Mouse (Mus musculus): ENCODE data around the gene Pik3r6. TPM values are rescaled to one million over a fixed set of nuclear protein-coding genes. Genes with fewer than 3 reads are reported as not detected.

Gene Pik3r6
- polyA plus RNA-seq, 1 experiment from 2014 or later: 1.0 TPM

DNA sequence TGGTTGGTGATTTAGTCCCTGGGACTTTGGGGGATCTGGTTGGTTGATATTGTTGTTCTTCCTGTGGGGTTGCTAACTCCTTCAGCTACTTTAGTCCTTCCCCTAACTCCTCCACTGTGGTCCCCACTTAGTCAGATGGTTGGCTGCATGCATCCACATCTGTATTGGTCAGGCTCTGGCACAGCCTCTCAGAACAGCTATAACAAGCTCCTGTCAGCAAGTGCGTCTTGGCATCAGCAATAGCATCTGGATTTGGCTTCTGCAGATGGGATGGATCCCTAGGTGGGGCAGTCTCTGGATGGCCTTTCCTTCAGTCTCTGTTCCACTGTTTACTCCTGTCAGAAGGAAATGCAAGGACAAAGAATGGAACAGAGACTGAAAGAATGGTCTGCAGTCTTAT is 74.3 kb downstream of the Pik3r6 start:
- no peaks in the 10 kb centered on the region for H3K36me3 ChIP-seq (ENCODE audit: control insufficient read depth, insufficient read depth)
- H3K9ac ChIP-seq (ENCODE audit: low read depth, low read length): no peak overlapping the region
- H3K27me3 ChIP-seq (replicated peaks; ENCODE audit: control insufficient read depth, insufficient read depth, low read length): no peaks in the 10 kb centered on the region
- H3K4me2 ChIP-seq (replicated peaks; ENCODE audit: low read depth): no peak overlapping the region
- H3K9me3 ChIP-seq (ENCODE audit: control insufficient read depth): no peaks in the 10 kb centered on the region
- 85% methylated on average over 1 of the region's 1 CpGs for WGBS
- TF ChIP-seq CTCF (IDR thresholded peaks at IDR 0.05; ENCODE audit: low read depth): no peak
- no peak overlapping the region for H3K27ac ChIP-seq (ENCODE audit: low read depth, low read length)
- H3K4me1 ChIP-seq (replicated peaks; ENCODE audit: control insufficient read depth, insufficient read depth, low read length): no peaks in the 10 kb centered on the region
- no peak for ATAC-seq
- no peak overlapping the region for H3K4me3 ChIP-seq (ENCODE audit: low read depth, low read length)

DNA sequence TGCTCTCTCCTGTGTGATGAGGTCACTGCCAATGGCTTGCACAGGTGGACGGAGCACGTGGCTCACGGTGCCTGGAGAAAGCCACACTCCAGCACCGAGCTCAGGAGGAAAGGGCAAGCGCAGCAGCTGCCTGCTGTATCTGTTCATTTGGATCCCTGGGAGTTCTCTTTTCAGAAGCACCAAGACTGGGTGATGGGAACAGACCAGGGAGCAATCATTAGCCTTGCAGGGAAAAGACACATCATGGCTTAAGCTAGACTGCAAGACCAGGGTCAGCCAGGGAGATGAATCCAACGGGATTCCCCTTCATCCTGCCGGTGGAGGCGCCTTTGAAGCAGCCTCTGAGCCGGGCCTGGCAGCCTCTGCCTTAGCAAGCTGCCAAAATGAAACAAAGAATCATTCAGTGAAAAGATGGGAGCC is 76.7 kb downstream of the Pik3r6 start:
- WGBS: 35% methylated on average over 9 of the region's 9 CpGs
- H3K9me3 ChIP-seq (ENCODE audit: control insufficient read depth): no peaks in the 10 kb centered on the region
- no peak overlapping the region for H3K4me2 ChIP-seq (replicated peaks; ENCODE audit: low read depth)
- no peaks in the 10 kb centered on the region for H3K27me3 ChIP-seq (replicated peaks; ENCODE audit: control insufficient read depth, insufficient read depth, low read length)
- peak; percentile 18; the same call in 1 of the 2 replicates for TF ChIP-seq CTCF (IDR thresholded peaks at IDR 0.05; ENCODE audit: low read depth)
- H3K4me3 ChIP-seq (ENCODE audit: low read depth, low read length): no peak overlapping the region
- no peak overlapping the region for H3K27ac ChIP-seq (ENCODE audit: low read depth, low read length)
- H3K36me3 ChIP-seq (ENCODE audit: control insufficient read depth, insufficient read depth): no peaks in the 10 kb centered on the region
- no peak for ATAC-seq
- H3K9ac ChIP-seq (ENCODE audit: low read depth, low read length): no peak overlapping the region
- H3K4me1 ChIP-seq (replicated peaks; ENCODE audit: control insufficient read depth, insufficient read depth, low read length): no peaks in the 10 kb centered on the region

DNA sequence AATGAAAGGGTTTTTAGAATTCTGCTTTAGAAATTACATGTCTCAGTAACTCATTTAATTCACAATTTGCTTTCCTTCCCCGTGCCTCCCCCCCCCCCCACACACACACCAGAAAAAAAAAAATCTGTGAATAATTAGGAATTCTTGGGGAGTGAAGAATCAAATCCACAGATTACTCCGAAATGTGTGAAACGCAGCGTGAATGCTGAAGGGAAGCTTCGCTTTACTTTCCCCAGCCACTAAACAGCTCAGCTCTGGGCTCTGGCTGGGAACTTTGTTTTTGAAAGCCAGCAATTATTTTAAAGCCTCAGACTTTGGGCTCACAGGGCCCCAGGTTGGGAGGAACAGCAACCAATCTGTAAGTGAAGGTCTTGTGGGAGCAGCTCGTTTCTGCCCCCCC is 77.7 kb downstream of the Pik3r6 start:
- no peak for TF ChIP-seq CTCF (IDR thresholded peaks at IDR 0.05; ENCODE audit: low read depth)
- WGBS: 73% methylated on average over 6 of the region's 6 CpGs

DNA sequence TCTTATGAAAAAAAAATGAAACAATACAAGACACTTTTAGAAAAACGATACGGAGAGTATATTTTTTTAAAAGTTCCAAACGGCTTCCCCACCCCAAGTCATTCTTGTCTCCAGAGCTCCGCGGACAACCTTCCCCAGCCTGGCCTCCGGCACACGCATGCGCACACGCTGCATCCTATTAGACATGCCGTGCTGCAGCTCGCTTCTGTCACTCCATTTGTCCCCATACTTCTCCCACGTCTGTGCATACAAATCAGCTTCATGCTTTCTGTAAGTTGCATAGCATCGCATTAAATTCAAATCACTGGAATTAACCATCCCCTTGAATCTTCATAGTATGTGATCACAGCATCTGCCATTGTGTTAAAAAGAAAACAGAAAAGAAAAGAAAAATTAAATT is 80.4 kb downstream of the Pik3r6 start:
- no peaks in the 10 kb centered on the region for H3K9me3 ChIP-seq (ENCODE audit: control insufficient read depth)
- no peak overlapping the region for H3K4me2 ChIP-seq (replicated peaks; ENCODE audit: low read depth)
- no peak for TF ChIP-seq CTCF (IDR thresholded peaks at IDR 0.05; ENCODE audit: low read depth)
- no peaks in the 10 kb centered on the region for H3K4me1 ChIP-seq (replicated peaks; ENCODE audit: control insufficient read depth, insufficient read depth, low read length)
- 91% methylated on average over 13 of the region's 13 CpGs for WGBS
- no peak overlapping the region for H3K9ac ChIP-seq (ENCODE audit: low read depth, low read length)
- H3K27ac ChIP-seq (ENCODE audit: low read depth, low read length): no peak overlapping the region
- ATAC-seq: no peak
- H3K4me3 ChIP-seq (ENCODE audit: low read depth, low read length): no peak overlapping the region
- no peaks in the 10 kb centered on the region for H3K27me3 ChIP-seq (replicated peaks; ENCODE audit: control insufficient read depth, insufficient read depth, low read length)
- no peaks in the 10 kb centered on the region for H3K36me3 ChIP-seq (ENCODE audit: control insufficient read depth, insufficient read depth)

More for the DNA sequence above, 77.7 kb downstream of the Pik3r6 start:
- H3K27ac ChIP-seq (ENCODE audit: low read depth, low read length): no peak overlapping the region
- no peak overlapping the region for H3K4me2 ChIP-seq (replicated peaks; ENCODE audit: low read depth)
- H3K4me3 ChIP-seq (ENCODE audit: low read depth, low read length): no peak overlapping the region
- no peak overlapping the region for H3K9ac ChIP-seq (ENCODE audit: low read depth, low read length)
- no peaks in the 10 kb centered on the region for H3K27me3 ChIP-seq (replicated peaks; ENCODE audit: control insufficient read depth, insufficient read depth, low read length)
- H3K36me3 ChIP-seq (ENCODE audit: control insufficient read depth, insufficient read depth): no peaks in the 10 kb centered on the region
- no peaks in the 10 kb centered on the region for H3K9me3 ChIP-seq (ENCODE audit: control insufficient read depth)
- no peak for ATAC-seq
- H3K4me1 ChIP-seq (replicated peaks; ENCODE audit: control insufficient read depth, insufficient read depth, low read length): no peaks in the 10 kb centered on the region

DNA sequence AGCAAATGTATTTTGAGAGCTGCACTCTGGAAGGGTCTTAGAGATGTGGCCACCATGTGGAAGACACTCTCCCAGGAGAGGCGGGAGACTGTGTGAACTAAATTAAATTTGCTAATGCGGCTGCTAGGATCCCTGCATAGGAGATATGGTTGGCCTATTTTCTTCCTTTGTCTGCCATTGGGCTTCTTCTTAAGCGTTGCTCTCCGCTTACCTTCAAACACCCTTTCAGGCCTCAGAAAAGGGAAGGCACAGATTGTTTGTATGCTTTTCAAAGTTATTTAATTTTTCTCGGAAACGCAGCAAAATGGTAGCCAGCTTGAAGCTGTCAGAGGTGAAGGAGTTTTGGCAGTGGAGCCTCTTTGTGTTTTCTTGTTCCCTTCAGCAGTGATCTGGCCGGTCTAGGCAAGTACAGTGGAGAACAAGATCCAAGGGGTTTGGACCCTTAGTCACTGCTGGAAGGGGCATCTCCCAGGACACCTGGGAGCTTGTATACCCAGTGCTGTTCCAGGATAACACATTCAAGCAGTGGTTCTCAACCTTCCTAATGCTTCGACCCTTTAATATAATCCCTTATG is 81.2 kb downstream of the Pik3r6 start:
- Histone ChIP-seq H3K4me3 (ENCODE audit: low read depth, low read length) (no peak overlapping the region), H3K27ac (ENCODE audit: low read depth, low read length) (no peak overlapping the region), H3K4me1 (replicated peaks; ENCODE audit: control insufficient read depth, insufficient read depth, low read length) (no peaks in the 10 kb centered on the region), H3K27me3 (replicated peaks; ENCODE audit: control insufficient read depth, insufficient read depth, low read length) (no peaks in the 10 kb centered on the region), H3K4me2 (replicated peaks; ENCODE audit: low read depth) (no peak overlapping the region), H3K9me3 (ENCODE audit: control insufficient read depth) (no peaks in the 10 kb centered on the region), H3K36me3 (ENCODE audit: control insufficient read depth, insufficient read depth) (no peaks in the 10 kb centered on the region), H3K9ac (ENCODE audit: low read depth, low read length) (no peak overlapping the region)
- TF ChIP-seq CTCF (IDR thresholded peaks at IDR 0.05; ENCODE audit: low read depth): no peak
- no peak for ATAC-seq
- 72% methylated on average over 8 of the region's 8 CpGs for WGBS

DNA sequence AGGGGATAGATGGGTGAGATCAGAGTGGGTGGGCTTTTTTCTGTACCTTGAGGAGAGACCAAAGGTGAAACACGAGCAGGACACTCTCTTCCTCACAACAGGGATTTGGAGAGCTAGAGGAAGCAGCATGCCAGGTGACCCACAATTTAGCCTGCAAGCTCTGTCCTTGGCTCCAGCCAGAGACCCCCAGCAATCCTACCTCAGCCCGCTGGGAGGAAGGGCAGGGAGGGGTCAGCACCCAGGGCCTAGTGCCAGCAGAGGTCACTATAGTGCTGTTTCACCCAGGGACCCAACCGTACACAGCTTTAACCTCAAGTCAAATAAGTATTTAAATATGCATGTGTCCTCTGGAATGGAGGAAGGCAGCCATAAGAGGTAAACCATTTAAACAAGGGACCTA is 83.1 kb downstream of the Pik3r6 start:
- WGBS: 25% methylated on average over 3 of the region's 3 CpGs
- H3K36me3 ChIP-seq (ENCODE audit: control insufficient read depth, insufficient read depth): no peaks in the 10 kb centered on the region

DNA sequence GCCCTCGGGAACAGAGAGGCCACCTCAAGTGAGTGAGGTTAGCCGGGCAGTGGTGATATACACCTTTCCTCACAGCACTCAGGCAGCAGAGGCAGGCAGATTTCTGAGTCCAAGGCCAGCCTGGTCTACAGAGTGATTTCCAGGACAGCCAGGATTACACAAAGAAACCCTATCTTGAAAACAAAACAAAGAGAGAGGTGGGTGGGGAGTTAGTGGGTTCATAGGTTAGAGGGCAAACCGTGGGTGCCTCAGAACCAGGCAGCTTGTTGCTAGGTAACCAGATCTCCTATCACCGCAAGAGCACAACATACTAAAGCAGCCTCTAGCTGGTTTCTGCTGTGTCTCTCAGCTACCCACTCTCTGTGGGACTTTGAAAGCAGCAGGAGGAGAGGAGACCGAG is 83.9 kb downstream of the Pik3r6 start, which contains the start of gene Ccdc42:
Gene Ccdc42 (plus strand): TSS at position 301 of the 400 bp plus-strand sequence.
- H3K4me2 ChIP-seq (replicated peaks; ENCODE audit: low read depth): no peak within 1 kb of the TSS
- no peak for ATAC-seq
- no peaks in the 10 kb centered on the region for H3K27me3 ChIP-seq (replicated peaks; ENCODE audit: control insufficient read depth, insufficient read depth, low read length)
- H3K9ac ChIP-seq (ENCODE audit: low read depth, low read length): no peak within 1 kb of the TSS
- H3K27ac ChIP-seq (ENCODE audit: low read depth, low read length): no peak within 1 kb of the TSS
- no peak within 1 kb of the TSS for H3K4me3 ChIP-seq (ENCODE audit: low read depth, low read length)
- no peaks in the 10 kb centered on the region for H3K36me3 ChIP-seq (ENCODE audit: control insufficient read depth, insufficient read depth)
- H3K9me3 ChIP-seq (ENCODE audit: control insufficient read depth): no peaks in the 10 kb centered on the region
- H3K4me1 ChIP-seq (replicated peaks; ENCODE audit: control insufficient read depth, insufficient read depth, low read length): no peaks in the 10 kb centered on the region
- 68% methylated on average over 5 of the region's 5 CpGs for WGBS
- no peak for TF ChIP-seq CTCF (IDR thresholded peaks at IDR 0.05; ENCODE audit: low read depth)

More for the DNA sequence above, 83.1 kb downstream of the Pik3r6 start:
- TF ChIP-seq CTCF (IDR thresholded peaks at IDR 0.05; ENCODE audit: low read depth): peak; percentile 60
- H3K4me3 ChIP-seq (ENCODE audit: low read depth, low read length): no peak overlapping the region
- no peaks in the 10 kb centered on the region for H3K27me3 ChIP-seq (replicated peaks; ENCODE audit: control insufficient read depth, insufficient read depth, low read length)
- no peak overlapping the region for H3K9ac ChIP-seq (ENCODE audit: low read depth, low read length)
- H3K9me3 ChIP-seq (ENCODE audit: control insufficient read depth): no peaks in the 10 kb centered on the region
- no peak overlapping the region for H3K27ac ChIP-seq (ENCODE audit: low read depth, low read length)
- no peaks in the 10 kb centered on the region for H3K4me1 ChIP-seq (replicated peaks; ENCODE audit: control insufficient read depth, insufficient read depth, low read length)
- no peak for ATAC-seq
- H3K4me2 ChIP-seq (replicated peaks; ENCODE audit: low read depth): no peak overlapping the region
